Mouse (Mus musculus) MEL (cell line): ENCODE results near the gene Shisa2. TPM values are rescaled to one million over a fixed set of nuclear protein-coding genes. Genes with fewer than 3 reads are reported as not detected.

Experiments
- DNase-seq: peaks from one replicate; pipeline ENCODE4 v3.0.0; 2011; ENCODE audit warnings: low read depth, low spot score
- H3K27ac ChIP-seq: 2 replicates; pipeline ENCODE4 v1.5.1; 2012; ENCODE audit warnings: low read depth, mild to moderate bottlenecking, control low read depth, low read length, moderate library complexity; ENCODE audit not compliant: control insufficient read depth
- H3K27me3 ChIP-seq, 2 experiments: fragments of 150-350 bp in 1 of 2; sonication (generic) in 1 of 2; 2 replicates each; pipeline ENCODE4 v1.6.1; 2012; ENCODE audit warnings: low read length in 2 of 2, mild to moderate bottlenecking in 2 of 2, improper control_type of control experiment in 1 of 2, moderate library complexity in 1 of 2; ENCODE audit not compliant: insufficient read depth in 2 of 2, control insufficient read depth in 1 of 2
- H3K36me3 ChIP-seq, 2 experiments: 2 replicates each; pipeline ENCODE4 v1.6.1; 2012 to 2014; ENCODE audit warnings: low read length in 2 of 2, improper control_type of control experiment in 1 of 2, inconsistent platforms in 1 of 2, mild to moderate bottlenecking in 1 of 2; ENCODE audit not compliant: insufficient read depth in 2 of 2, control insufficient read depth in 1 of 2
- H3K4me1 ChIP-seq, 2 experiments: fragments of 150-350 bp in 1 of 2; sonication (generic) in 1 of 2; 2 replicates each; pipeline ENCODE4 v1.6.1; 2012; ENCODE audit warnings: low read length in 2 of 2, improper control_type of control experiment in 1 of 2, mild to moderate bottlenecking in 1 of 2; ENCODE audit not compliant: insufficient read depth in 2 of 2, control insufficient read depth in 1 of 2
- H3K4me3 ChIP-seq, 2 experiments: fragments of 150-350 bp in 1 of 2; sonication (generic) in 1 of 2; 2 replicates each; pipeline ENCODE4 v1.5.1; 2012; ENCODE audit warnings: low read depth in 2 of 2, low read length in 2 of 2, mild to moderate bottlenecking in 2 of 2, moderate library complexity in 2 of 2, control low read depth in 1 of 2, improper control_type of control experiment in 1 of 2; ENCODE audit not compliant: control insufficient read depth in 1 of 2, insufficient read depth in 1 of 2
- H3K79me2 ChIP-seq: 2 replicates; pipeline ENCODE4 v1.6.1; 2012; ENCODE audit warnings: mild to moderate bottlenecking, low read length, moderate library complexity; ENCODE audit not compliant: control insufficient read depth, poor library complexity, insufficient read depth
- H3K9ac ChIP-seq: 2 replicates; pipeline ENCODE4 v1.6.1; 2012; ENCODE audit warnings: low read depth, mild to moderate bottlenecking, control low read depth, low read length, moderate library complexity; ENCODE audit not compliant: control insufficient read depth, poor library complexity, severe bottlenecking
- H3K9me3 ChIP-seq: fragments of 150-350 bp; sonication (generic); replicated peaks from 2 replicates; pipeline ENCODE4 v1.6.1; 2012; ENCODE audit warnings: mild to moderate bottlenecking, low read length, improper control_type of control experiment, moderate library complexity; ENCODE audit not compliant: insufficient read depth
- CHD1 ChIP-seq: IDR thresholded peaks from 2 replicates; pipeline ENCODE4 v1.6.1; 2012; ENCODE audit warnings: low read depth, mild to moderate bottlenecking, inconsistent platforms, low read length, improper control_type of control experiment
- CHD2 ChIP-seq: IDR thresholded peaks from 2 replicates; pipeline ENCODE4 v1.6.1; 2011; ENCODE audit warnings: low read length, improper control_type of control experiment
- CTCF ChIP-seq, 3 experiments: IDR thresholded peaks in 2 of 3; conservative IDR thresholded peaks in 1 of 3; 2 replicates each; pipeline ENCODE4 v1.5.1; 2011 to 2012; ENCODE audit warnings: low read length in 3 of 3, low read depth in 2 of 3, mild to moderate bottlenecking in 2 of 3, improper control_type of control experiment in 1 of 3, inconsistent platforms in 1 of 3, mixed read lengths in 1 of 3, moderate library complexity in 1 of 3; ENCODE audit not compliant: control insufficient read depth in 1 of 3, insufficient read depth in 1 of 3, poor library complexity in 1 of 3, severe bottlenecking in 1 of 3
- E2F4 ChIP-seq: IDR thresholded peaks from 2 replicates; pipeline ENCODE4 v1.6.1; 2011; ENCODE audit warnings: low read depth, low read length, improper control_type of control experiment, borderline replicate concordance
- ELF1 ChIP-seq: IDR thresholded peaks from 2 replicates; pipeline ENCODE4 v1.6.1; 2014; ENCODE audit warnings: low read depth, mild to moderate bottlenecking, inconsistent platforms, low read length, improper control_type of control experiment, moderate library complexity
- GATA1 ChIP-seq: IDR thresholded peaks from 2 replicates; pipeline ENCODE4 v1.6.1; 2011; ENCODE audit warnings: low read depth, low read length, improper control_type of control experiment
- HCFC1 ChIP-seq: IDR thresholded peaks from 2 replicates; pipeline ENCODE4 v1.6.1; 2012; ENCODE audit warnings: low read depth, mild to moderate bottlenecking, inconsistent platforms, low read length, improper control_type of control experiment, moderate library complexity
- KAT2A ChIP-seq: conservative IDR thresholded peaks from 2 replicates; pipeline ENCODE4 v1.6.1; 2012; ENCODE audit warnings: low read depth, low read length, improper control_type of control experiment, inconsistent platforms
- MXI1 ChIP-seq: IDR thresholded peaks from 2 replicates; pipeline ENCODE4 v1.6.1; 2011; ENCODE audit warnings: mild to moderate bottlenecking, low read depth, low read length, improper control_type of control experiment
- MYB ChIP-seq: IDR thresholded peaks from 2 replicates; pipeline ENCODE4 v1.6.1; 2011; ENCODE audit warnings: mild to moderate bottlenecking, low read depth, low read length, improper control_type of control experiment
- MYC ChIP-seq: IDR thresholded peaks from 2 replicates; pipeline ENCODE4 v1.6.1; 2011; ENCODE audit warnings: low read depth, mild to moderate bottlenecking, low read length, improper control_type of control experiment, moderate library complexity
- POLR2AphosphoS2 ChIP-seq: IDR thresholded peaks from 2 replicates; pipeline ENCODE4 v1.6.1; 2011; ENCODE audit warnings: low read length, improper control_type of control experiment
- POLR2AphosphoS5 ChIP-seq: IDR thresholded peaks from 2 replicates; pipeline ENCODE4 v1.6.1; 2012; ENCODE audit warnings: low read depth, borderline replicate concordance, mild to moderate bottlenecking, inconsistent platforms, low read length, moderate library complexity, mixed read lengths
- RAD21 ChIP-seq: IDR thresholded peaks from 2 replicates; pipeline ENCODE4 v1.6.1; 2011; ENCODE audit warnings: mild to moderate bottlenecking, low read depth, low read length, improper control_type of control experiment
- RCOR1 ChIP-seq: IDR thresholded peaks from 2 replicates; pipeline ENCODE4 v1.6.1; 2012; ENCODE audit warnings: low read depth, mild to moderate bottlenecking, inconsistent platforms, low read length, improper control_type of control experiment
- SIN3A ChIP-seq: IDR thresholded peaks from 2 replicates; pipeline ENCODE4 v1.6.1; 2012; ENCODE audit warnings: low read length, improper control_type of control experiment, inconsistent platforms
- SMC3 ChIP-seq: IDR thresholded peaks from 2 replicates; pipeline ENCODE4 v1.6.1; 2011; ENCODE audit warnings: low read depth, low read length, improper control_type of control experiment
- TCF12 ChIP-seq: IDR thresholded peaks from 2 replicates; pipeline ENCODE4 v1.6.1; 2014; ENCODE audit warnings: low read depth, mild to moderate bottlenecking, inconsistent platforms, low read length, improper control_type of control experiment, moderate library complexity
- UBTF ChIP-seq: IDR thresholded peaks from 2 replicates; pipeline ENCODE4 v1.6.1; 2012; ENCODE audit warnings: low read depth, mild to moderate bottlenecking, inconsistent platforms, low read length, improper control_type of control experiment, moderate library complexity, borderline replicate concordance; ENCODE audit not compliant: insufficient read depth
- USF1 ChIP-seq: IDR thresholded peaks from 2 replicates; pipeline ENCODE4 v1.6.1; 2014; ENCODE audit warnings: low read depth, mild to moderate bottlenecking, inconsistent platforms, low read length, improper control_type of control experiment, moderate library complexity
- USF2 ChIP-seq, 2 experiments: IDR thresholded peaks; 2 replicates each; pipeline ENCODE4 v1.6.1; 2011 to 2012; ENCODE audit warnings: improper control_type of control experiment in 2 of 2, low read length in 2 of 2, borderline replicate concordance in 1 of 2, inconsistent platforms in 1 of 2, low read depth in 1 of 2, mild to moderate bottlenecking in 1 of 2; ENCODE audit not compliant: insufficient read depth in 1 of 2
- ZC3H11A ChIP-seq: IDR thresholded peaks from 2 replicates; pipeline ENCODE4 v1.6.1; 2012; ENCODE audit warnings: low read depth, mild to moderate bottlenecking, inconsistent platforms, low read length, improper control_type of control experiment
- ZMIZ1 ChIP-seq: IDR thresholded peaks from 2 replicates; pipeline ENCODE4 v1.6.1; 2012; ENCODE audit warnings: low read depth, mild to moderate bottlenecking, inconsistent platforms, low read length, improper control_type of control experiment, moderate library complexity
- polyA plus RNA-seq, 2 experiments: library from polyadenylated mRNA; stranded (reverse) in 1 of 2; unstranded in 1 of 2; fragments of >175 nt in 1 of 2; fragments of >200 nt in 1 of 2; gene quantifications; 2 replicates each; pipeline versions ENCODE4 v1.2.1 to v1.2.4; 2012; ENCODE audit warnings: low replicate concordance in 2 of 2, low read depth in 1 of 2; ENCODE audit not compliant: insufficient read length in 2 of 2, insufficient read depth in 1 of 2, missing spikeins in 1 of 2
- total RNA-seq: library from RNA; depleted of rRNA; stranded (reverse); fragments of 300-350 nt; gene quantifications from 2 replicates; pipeline ENCODE4 v1.2.3, GENCODE M21; 2012; rRNA removed

Shisa2 gene
- total RNA-seq, result not detected in 2 replicates
- polyA plus RNA-seq, result not detected

- Histone ChIP-seq H3K9ac (no peak within 1 kb of the TSS), H3K4me3 (no peak within 1 kb of the TSS), H3K27ac (no peak within 1 kb of the TSS), H3K9me3 (no peaks in the 10 kb centered on the region), H3K27me3 (no peaks in the 10 kb centered on the region), H3K36me3 (no peaks in the 10 kb centered on the region), H3K79me2 (no peaks in the 10 kb centered on the region), H3K4me1 (no peaks in the 10 kb centered on the region)
- no peak for DNase-seq
- TF ChIP-seq ELF1, result no peak
- no peak for TF ChIP-seq MYC
- TF ChIP-seq E2F4, result no peak
- TF ChIP-seq POLR2AphosphoS2, result no peak
- no peak for TF ChIP-seq ZC3H11A
- no peak for TF ChIP-seq SIN3A
- no peak for TF ChIP-seq RCOR1
- no peak for TF ChIP-seq POLR2AphosphoS5
- no peak for TF ChIP-seq CHD1
- TF ChIP-seq CTCF (IDR thresholded peaks at IDR 0.05 in 2 of 3, conservative IDR thresholded peaks at IDR 0.05 in 1 of 3; ENCODE audit: control insufficient read depth in 1 of 3, insufficient read depth in 1 of 3, low read depth in 2 of 3, low read length in 3 of 3, poor library complexity in 1 of 3, severe bottlenecking in 1 of 3), result no peak
- TF ChIP-seq MXI1, result no peak
- no peak for TF ChIP-seq USF1
- TF ChIP-seq MYB, result no peak
These were observed at the start of gene Shisa2 for GRCm38 (mm10) chr14:59625158-59625805. Shisa2 (plus strand) TSS chr14:59625308.

DNA sequence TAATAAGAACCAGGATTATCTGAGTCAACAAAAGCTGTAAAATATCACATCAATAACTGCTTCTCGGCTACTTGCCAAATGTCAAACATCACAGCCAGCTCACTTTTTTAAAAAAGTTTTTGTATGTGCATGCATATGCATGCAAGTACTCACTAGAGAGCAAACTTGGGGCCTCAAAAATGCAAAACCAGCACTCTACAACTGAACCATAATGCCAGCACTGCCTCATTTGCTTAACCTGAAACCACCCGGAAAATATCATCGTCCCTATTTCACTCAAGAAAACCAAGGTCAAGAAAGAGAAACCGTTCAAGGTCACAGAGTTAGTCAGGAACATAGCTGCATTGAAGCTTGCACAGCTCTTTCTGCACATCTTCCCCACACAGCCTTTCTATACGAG, 48.7 kb upstream of the Shisa2 start:
- H3K27ac ChIP-seq, result no peak overlapping the region

GRCm38 (mm10) chr14:59590614-59591013, 34.5 kb upstream of the Shisa2 start:
- no peaks in the 10 kb centered on the region for H3K4me1 ChIP-seq
- H3K36me3 ChIP-seq, result peaks cover 0 to 2% of the 10 kb centered on the region in 2 experiments; a peak in 3 of 4 replicates
- no peak overlapping the region for H3K9ac ChIP-seq
- H3K27me3 ChIP-seq, result no peaks in the 10 kb centered on the region
- H3K9me3 ChIP-seq, result no peaks in the 10 kb centered on the region
- peak; percentile 67 for DNase-seq
- H3K4me3 ChIP-seq, result no peak overlapping the region
- H3K27ac ChIP-seq, result no peak overlapping the region
- TF ChIP-seq ZC3H11A, result no peak
- no peak for TF ChIP-seq HCFC1
- TF ChIP-seq USF2 (IDR thresholded peaks at IDR 0.05; ENCODE audit: borderline replicate concordance in 1 of 2, insufficient read depth in 1 of 2, low read depth in 1 of 2, low read length in 2 of 2), result no peak
- TF ChIP-seq CHD2, result no peak
- peak; percentile 27 for TF ChIP-seq RAD21
- TF ChIP-seq CTCF (IDR thresholded peaks at IDR 0.05 in 2 of 3, conservative IDR thresholded peaks at IDR 0.05 in 1 of 3; ENCODE audit: control insufficient read depth in 1 of 3, insufficient read depth in 1 of 3, low read depth in 2 of 3, low read length in 3 of 3, poor library complexity in 1 of 3, severe bottlenecking in 1 of 3), result peak; percentile 34 to 48 (median 42)
- TF ChIP-seq ZMIZ1, result no peak
- no peak for TF ChIP-seq MXI1
- TF ChIP-seq KAT2A, result no peak
- TF ChIP-seq SIN3A, result no peak
- TF ChIP-seq SMC3, result peak; percentile 33
- TF ChIP-seq GATA1, result 0 out of 2 replicates have a peak, but pooled peaks have one; percentile 19
- no peak for TF ChIP-seq TCF12
- H3K79me2 ChIP-seq, result no peaks in the 10 kb centered on the region

More for the DNA sequence above, 48.7 kb upstream of the Shisa2 start:
- Histone ChIP-seq H3K9me3 (no peaks in the 10 kb centered on the region), H3K36me3 (no peaks in the 10 kb centered on the region; a peak in 2 of 4 replicates), H3K9ac (no peak overlapping the region), H3K4me1 (no peaks in the 10 kb centered on the region), H3K79me2 (no peaks in the 10 kb centered on the region), H3K4me3 (no peak overlapping the region), H3K27me3 (no peaks in the 10 kb centered on the region)
- no peak for TF ChIP-seq UBTF
- no peak for TF ChIP-seq TCF12
- TF ChIP-seq MXI1, result no peak
- no peak for TF ChIP-seq ZC3H11A
- no peak for DNase-seq
